19 mouse cellular contexts compared by ENCODE assay signal in genomic region chr12:72432209-72432608, GRCm38 (mm10). TPM values are rescaled to one million over a fixed set of nuclear protein-coding genes. Genes with fewer than 3 reads are reported as not detected.
DNase-seq lines count a peak whose midpoint lies in the region; ATAC-seq and TF ChIP-seq lines count a peak whose summit lies in the region.
"Had no signal": no experiment of that assay in that cellular context is flagged by ENCODE, and none has a peak within 500 bp of the region (broad histone marks: within the 10 kb centered on the region; RNA-seq: fewer than 3 reads in every experiment).

No protein-coding gene starts in this region.

- WGBS in cerebellum, adult 2 months: 79% methylated on average over 4 of the region's 4 CpGs
- 52% methylated on average over 4 of the region's 4 CpGs for WGBS in kidney, adult 2 months
- WGBS in midbrain, postnatal 0 days: 85% methylated on average over 4 of the region's 4 CpGs
- 89% methylated on average over 4 of the region's 4 CpGs for WGBS in midbrain, embryonic 11.5 days

- H3K4me2 ChIP-seq in midbrain, postnatal 0 days (ENCODE audit: low read depth, low read length, poor library complexity, severe bottlenecking): no peak overlapping the region
- H3K4me2 ChIP-seq in midbrain, embryonic 11.5 days: no peak overlapping the region
- H3K4me2 ChIP-seq: forebrain, embryonic 15.5 days; liver, embryonic 12.5 days had no signal

- no peak overlapping the region for H3K4me3 ChIP-seq in cerebellum, adult 2 months (replicated peaks; ENCODE audit: insufficient read depth, low read depth, low read length)
- H3K4me3 ChIP-seq in kidney, adult 2 months (ENCODE audit: insufficient read depth, low read depth, low read length): no peak overlapping the region
- H3K4me3 ChIP-seq in midbrain, postnatal 0 days (ENCODE audit: low read depth, low read length): no peak overlapping the region
- no peak overlapping the region for H3K4me3 ChIP-seq in midbrain, embryonic 11.5 days (ENCODE audit: low read depth, low read length)
- H3K4me3 ChIP-seq: forebrain, embryonic 15.5 days; liver, embryonic 12.5 days; myocyte had no signal

- no peak for DNase-seq in cerebellum, adult 2 months
- DNase-seq in cerebellum, postnatal 36 days: no peak
- DNase-seq in kidney, adult 2 months: no peak
- no peak for DNase-seq in kidney, adult 9 months
- DNase-seq in midbrain, postnatal 0 days (ENCODE audit: low spot score): peak; percentile 55
- no peak for DNase-seq in midbrain, embryonic 11.5 days (ENCODE audit: low spot score, missing footprints)
- DNase-seq in heart, postnatal 25 days (ENCODE audit: low spot score): no peak
- DNase-seq in urinary bladder, adult 18-20 months (ENCODE audit: low spot score in 2 of 2): no peak
- DNase-seq: adrenal gland, postnatal 36 days; layer of hippocampus, adult 9-11 months; left cerebral cortex, postnatal 4 days; lung, postnatal 14 days; thymus, postnatal 25 days had no signal

- ATAC-seq in midbrain, postnatal 0 days (ENCODE audit: low FRiP score): no peak
- ATAC-seq in midbrain, embryonic 11.5 days (ENCODE audit: low FRiP score): no peak
- ATAC-seq: forebrain, embryonic 15.5 days; hindbrain, embryonic 16.5 days; liver, embryonic 12.5 days had no signal

- intact Hi-C loops in heart, postnatal 25 days (cut with DNase I): no loop called here

- no peak overlapping the region for H3K27ac ChIP-seq in cerebellum, adult 2 months (ENCODE audit: insufficient read depth, low read length)
- H3K27ac ChIP-seq in kidney, adult 2 months (ENCODE audit: insufficient read depth, low read depth, low read length): no peak overlapping the region
- no peak overlapping the region for H3K27ac ChIP-seq in midbrain, postnatal 0 days (ENCODE audit: low read depth, low read length)
- no peak overlapping the region for H3K27ac ChIP-seq in midbrain, embryonic 11.5 days (ENCODE audit: low read depth, low read length)
- H3K27ac ChIP-seq: forebrain, embryonic 15.5 days; liver, embryonic 12.5 days had no signal

- no peaks in the 10 kb centered on the region for H3K36me3 ChIP-seq in kidney, adult 2 months (ENCODE audit: control insufficient read depth, insufficient read depth, low read length)
- H3K36me3 ChIP-seq in midbrain, postnatal 0 days (ENCODE audit: insufficient read depth, low read length): no peaks in the 10 kb centered on the region
- no peaks in the 10 kb centered on the region for H3K36me3 ChIP-seq in midbrain, embryonic 11.5 days (ENCODE audit: control insufficient read depth, insufficient read depth, low read length)
- H3K36me3 ChIP-seq: forebrain, embryonic 15.5 days; liver, embryonic 12.5 days had no signal

- no peaks in the 10 kb centered on the region for H3K4me1 ChIP-seq in cerebellum, adult 2 months (ENCODE audit: control insufficient read depth, insufficient read depth, low read length)
- H3K4me1 ChIP-seq in kidney, adult 2 months (ENCODE audit: control insufficient read depth, insufficient read depth, low read length): no peaks in the 10 kb centered on the region
- no peaks in the 10 kb centered on the region for H3K4me1 ChIP-seq in midbrain, postnatal 0 days (ENCODE audit: insufficient read depth, low read length)
- H3K4me1 ChIP-seq in midbrain, embryonic 11.5 days (ENCODE audit: control insufficient read depth, insufficient read depth, low read length): no peaks in the 10 kb centered on the region; the same call in none of the 2 replicates
- H3K4me1 ChIP-seq: liver, embryonic 12.5 days had no signal

- no peaks in the 10 kb centered on the region for H3K9me3 ChIP-seq in midbrain, postnatal 0 days (ENCODE audit: low read length)
- no peaks in the 10 kb centered on the region for H3K9me3 ChIP-seq in midbrain, embryonic 11.5 days (ENCODE audit: control insufficient read depth, low read length)
- H3K9me3 ChIP-seq: forebrain, embryonic 15.5 days; liver, embryonic 12.5 days had no signal

- H3K9ac ChIP-seq in midbrain, postnatal 0 days (replicated peaks; ENCODE audit: low read length, poor library complexity, severe bottlenecking): no peak overlapping the region
- no peak overlapping the region for H3K9ac ChIP-seq in midbrain, embryonic 11.5 days (ENCODE audit: low read length)
- H3K9ac ChIP-seq: forebrain, embryonic 15.5 days; liver, embryonic 12.5 days had no signal

- peak; percentile 22; the same call in 1 of the 2 replicates for TF ChIP-seq CTCF in cerebellum, adult 2 months (IDR thresholded peaks at IDR 0.05; ENCODE audit: borderline replicate concordance, insufficient read depth, low read depth, low read length)
- TF ChIP-seq CTCF in kidney, adult 2 months (conservative IDR thresholded peaks at IDR 0.05; ENCODE audit: insufficient read depth, insufficient read length, low read depth, low read length): 0 out of 2 replicates have a peak, but pooled peaks have one; percentile 15
- peak; percentile 61 for TF ChIP-seq CTCF in midbrain, postnatal 0 days (IDR thresholded peaks at IDR 0.05)

- H3K27me3 ChIP-seq in cerebellum, adult 2 months (ENCODE audit: control insufficient read depth, insufficient read depth, low read length): no peaks in the 10 kb centered on the region
- no peaks in the 10 kb centered on the region for H3K27me3 ChIP-seq in kidney, adult 2 months (replicated peaks; ENCODE audit: control insufficient read depth, insufficient read depth, low read length)
- H3K27me3 ChIP-seq in midbrain, postnatal 0 days (ENCODE audit: insufficient read depth, low read length): no peaks in the 10 kb centered on the region
- H3K27me3 ChIP-seq in midbrain, embryonic 11.5 days (ENCODE audit: control insufficient read depth, insufficient read depth, low read length): no peaks in the 10 kb centered on the region
- H3K27me3 ChIP-seq: forebrain, embryonic 15.5 days; liver, embryonic 12.5 days had no signal

- no peak for TF ChIP-seq POLR2A in cerebellum, adult 2 months (IDR thresholded peaks at IDR 0.05; ENCODE audit: borderline replicate concordance, insufficient read depth, low read length)
- no peak for TF ChIP-seq POLR2A in kidney, adult 2 months (IDR thresholded peaks at IDR 0.05; ENCODE audit: low read depth, low read length)

RNA-seq across cellular contexts. Expression of gene Lrrc9, which starts 9.5 kb away (rescaled TPM):
- polyA plus RNA-seq in cerebellum, adult 2 months (2012; rRNA removed): 1.2 and 1.6 TPM in 2 replicates
- 0.07 TPM in 1 of 2 replicates, not detected in the other for polyA plus RNA-seq in kidney, adult 2 months (2012; rRNA removed)
- total RNA-seq in midbrain, postnatal 0 days (2014; rRNA removed): 3.3 and 6.3 TPM in 2 replicates
- 3.1 and 3.2 TPM in 2 replicates for polyA plus RNA-seq in midbrain, postnatal 0 days (2015; fragmentation: Nextera tagmentation; extraction: Ambion mirVana)
- polyA plus RNA-seq in midbrain, embryonic 11.5 days (2014; fragmentation: Nextera tagmentation; extraction: Ambion mirVana): 1.5 and 1.9 TPM in 2 replicates
- under 1 TPM; 0.05 to 0.17 TPM for total RNA-seq in heart, postnatal 25 days (2021)
- total RNA-seq: neutrophil, adult 5-6 weeks had no signal
- polyA plus RNA-seq: myocyte; spleen, adult 2 months had no signal

RNA-seq across cellular contexts. Expression of gene Rtn1, which starts 23.4 kb away (rescaled TPM):
- 941 and 958 TPM in 2 replicates for polyA plus RNA-seq in cerebellum, adult 2 months (2012; rRNA removed)
- polyA plus RNA-seq in kidney, adult 2 months (2012; rRNA removed): 3.0 and 5.6 TPM in 2 replicates
- total RNA-seq in midbrain, postnatal 0 days (2014; rRNA removed): 1,958 and 2,696 TPM in 2 replicates
- polyA plus RNA-seq in midbrain, postnatal 0 days (2015; fragmentation: Nextera tagmentation; extraction: Ambion mirVana): 3,970 and 4,135 TPM in 2 replicates
- polyA plus RNA-seq in midbrain, embryonic 11.5 days (2014; fragmentation: Nextera tagmentation; extraction: Ambion mirVana): 332 and 335 TPM in 2 replicates
- 1 to 10 TPM; 3.1 to 5.3 TPM for total RNA-seq in heart, postnatal 25 days (2021)
- polyA plus RNA-seq: myocyte had no signal

Comparison
In these comparisons a context has a peak if more than half of its experiments do, and no peak if none do; other contexts are left out.
1. RNA of gene Rtn1, which starts 23.4 kb away (polyA plus RNA-seq): 3,970 to 4,135 TPM in midbrain, postnatal 0 days, 941 to 958 TPM in cerebellum, adult 2 months and 332 to 335 TPM in midbrain, embryonic 11.5 days; 3.0 to 5.6 TPM in kidney, adult 2 months; every median in the first group is over 10 times any median in the second.
2. Peak in every context shown above with its lines, with median percentiles within 50 percentile points of each other: CTCF ChIP-seq.